Mouse (Mus musculus): ENCODE results near the gene Heatr5a. TPM values are rescaled to one million over a fixed set of nuclear protein-coding genes. Genes with fewer than 3 reads are reported as not detected.

The Heatr5a gene
- polyA plus RNA-seq, 1 experiment from 2014 or later = 12.7 TPM

DNA sequence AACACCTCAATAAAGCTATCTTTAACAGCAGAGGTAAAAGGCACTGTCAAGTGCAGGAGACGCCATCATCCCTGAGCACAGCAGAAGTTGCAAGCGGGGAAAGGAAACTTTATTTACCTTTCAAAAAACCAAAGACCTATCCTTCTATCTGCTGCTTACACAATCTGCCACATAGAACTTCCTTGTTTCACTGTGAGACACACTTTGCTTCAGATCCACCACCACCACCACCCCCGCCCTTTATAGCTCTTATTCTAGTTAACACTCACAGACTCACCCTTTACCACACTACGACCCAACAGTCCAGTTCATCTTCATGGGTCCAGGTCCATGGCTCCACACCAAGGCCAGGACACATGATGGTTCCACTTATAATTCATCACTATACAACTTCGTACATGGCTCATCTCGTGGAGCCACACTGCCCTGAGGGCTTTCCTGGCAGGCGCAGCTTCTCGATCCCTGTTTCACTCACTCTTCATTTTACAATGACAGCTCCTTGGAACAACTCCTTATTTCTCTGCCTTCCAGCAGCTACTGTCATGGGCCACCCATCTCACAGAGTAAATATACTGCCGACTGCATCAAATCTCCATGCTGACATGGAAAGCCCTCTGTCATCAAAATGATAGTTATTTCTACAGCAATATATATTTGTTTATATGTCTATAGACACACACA, 3.1 kb downstream of the Heatr5a start:
- Histone ChIP-seq H3K27ac (no peak overlapping the region), H3K27me3 (ENCODE audit: low read depth, poor library complexity, severe bottlenecking) (no peaks in the 10 kb centered on the region), H3K4me1 (peaks cover 10% of the 10 kb centered on the region), H3K36me3 (no peaks in the 10 kb centered on the region), H3K4me3 (no peak overlapping the region), H3K9me3 (replicated peaks) (no peaks in the 10 kb centered on the region)
- 88% methylated on average over 9 of the region's 9 CpGs for WGBS
- peak; percentile 15 for DNase-seq (ENCODE audit: low spot score)

- Histone ChIP-seq H3K36me3 (peaks cover 55% of the 10 kb centered on the region), H3K4me3 (no peak overlapping the region), H3K27ac (no peak overlapping the region), H3K27me3 (ENCODE audit: low read depth, poor library complexity, severe bottlenecking) (no peaks in the 10 kb centered on the region), H3K4me1 (no peaks in the 10 kb centered on the region), H3K9me3 (replicated peaks) (no peaks in the 10 kb centered on the region)
- DNase-seq (ENCODE audit: low spot score) = no peak
- WGBS = 94% methylated on average over 6 of the region's 6 CpGs
Measured at GRCm38 (mm10) chr12:51957626-51958025, 13.5 kb downstream of the Heatr5a start.

DNA sequence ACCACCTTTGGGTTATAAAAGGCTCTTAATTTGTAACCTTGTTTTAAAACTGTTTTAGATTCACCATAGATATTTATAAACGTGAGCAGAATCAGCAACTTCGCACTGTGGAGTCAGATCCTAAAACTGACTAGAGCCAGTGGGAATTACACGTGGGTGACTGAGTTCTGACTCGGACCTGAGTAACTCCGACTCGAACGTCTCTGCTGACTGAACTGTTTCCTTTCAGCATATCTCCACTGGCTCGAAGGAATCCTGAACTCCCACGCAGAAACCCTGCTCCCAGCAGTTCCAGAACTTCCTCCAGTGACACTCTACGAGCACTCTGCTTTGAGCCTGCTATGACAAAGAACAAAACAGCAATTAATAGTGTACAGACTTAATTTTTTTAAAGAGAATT, 18.8 kb downstream of the Heatr5a start:
- WGBS = 93% methylated on average over 10 of the region's 10 CpGs
- peak; percentile 3 for DNase-seq (ENCODE audit: low spot score)
- Histone ChIP-seq H3K27me3 (ENCODE audit: low read depth, poor library complexity, severe bottlenecking) (no peaks in the 10 kb centered on the region), H3K4me3 (no peak overlapping the region), H3K9me3 (replicated peaks) (no peaks in the 10 kb centered on the region), H3K27ac (no peak overlapping the region), H3K4me1 (no peaks in the 10 kb centered on the region), H3K36me3 (peaks cover 84% of the 10 kb centered on the region)

GRCm38 (mm10) chr12:51947498-51947945, 23.6 kb downstream of the Heatr5a start:
- DNase-seq (ENCODE audit: low spot score) = peak; percentile 28
- peaks cover 81% of the 10 kb centered on the region for H3K36me3 ChIP-seq
- no peaks in the 10 kb centered on the region for H3K4me1 ChIP-seq
- no peak overlapping the region for H3K27ac ChIP-seq
- no peaks in the 10 kb centered on the region for H3K9me3 ChIP-seq (replicated peaks)
- H3K4me3 ChIP-seq = no peak overlapping the region
- H3K27me3 ChIP-seq (ENCODE audit: low read depth, poor library complexity, severe bottlenecking) = no peaks in the 10 kb centered on the region
- 87% methylated on average over 10 of the region's 10 CpGs for WGBS

DNA sequence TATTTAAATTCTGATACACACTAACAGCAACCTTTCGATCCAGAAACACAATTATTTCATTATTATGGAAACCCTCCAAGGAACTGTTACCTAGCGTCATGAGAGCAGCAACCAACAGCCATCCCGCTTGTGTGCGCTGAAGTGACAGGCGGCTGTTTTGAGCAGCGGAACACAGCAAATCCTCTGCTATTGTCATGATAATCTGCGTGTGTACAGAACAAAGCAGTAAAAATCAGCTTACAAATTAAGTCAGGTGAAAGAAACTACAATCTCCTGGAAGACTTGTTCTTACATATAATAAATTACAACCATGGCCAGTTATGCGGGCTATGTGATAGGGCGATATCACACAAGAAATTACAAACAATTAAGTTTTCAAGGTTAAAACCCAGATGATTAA, 25.8 kb downstream of the Heatr5a start:
- H3K27me3 ChIP-seq (ENCODE audit: low read depth, poor library complexity, severe bottlenecking) = no peaks in the 10 kb centered on the region
- H3K27ac ChIP-seq = no peak overlapping the region
- DNase-seq (ENCODE audit: low spot score) = no peak
- H3K36me3 ChIP-seq = peaks cover 65% of the 10 kb centered on the region
- no peaks in the 10 kb centered on the region for H3K4me1 ChIP-seq
- 95% methylated on average over 9 of the region's 9 CpGs for WGBS
- no peaks in the 10 kb centered on the region for H3K9me3 ChIP-seq (replicated peaks)
- H3K4me3 ChIP-seq = no peak overlapping the region

- WGBS = 92% methylated on average over 4 of the region's 4 CpGs
Measured at GRCm38 (mm10) chr12:51939848-51940247, 31.3 kb downstream of the Heatr5a start.

GRCm38 (mm10) chr12:51937938-51938337, 33.2 kb downstream of the Heatr5a start:
- WGBS = 87% methylated on average over 6 of the region's 6 CpGs
- Histone ChIP-seq H3K27me3 (ENCODE audit: low read depth, poor library complexity, severe bottlenecking) (no peaks in the 10 kb centered on the region), H3K36me3 (peaks cover 48% of the 10 kb centered on the region)

More at GRCm38 (mm10) chr12:51939848-51940247, 31.3 kb downstream of the Heatr5a start:
- H3K27me3 ChIP-seq (ENCODE audit: low read depth, poor library complexity, severe bottlenecking) = no peaks in the 10 kb centered on the region
- no peaks in the 10 kb centered on the region for H3K9me3 ChIP-seq (replicated peaks)
- no peak overlapping the region for H3K4me3 ChIP-seq
- no peak for DNase-seq (ENCODE audit: low spot score)
- peaks cover 57% of the 10 kb centered on the region for H3K36me3 ChIP-seq
- H3K4me1 ChIP-seq = no peaks in the 10 kb centered on the region
- H3K27ac ChIP-seq = no peak overlapping the region

GRCm38 (mm10) chr12:51929630-51930029, 41.5 kb downstream of the Heatr5a start:
- 97% methylated on average over 2 of the region's 2 CpGs for WGBS
- H3K27me3 ChIP-seq (ENCODE audit: low read depth, poor library complexity, severe bottlenecking) = no peaks in the 10 kb centered on the region
- no peaks in the 10 kb centered on the region for H3K4me1 ChIP-seq
- no peaks in the 10 kb centered on the region for H3K9me3 ChIP-seq (replicated peaks)
- no peak overlapping the region for H3K27ac ChIP-seq
- no peak overlapping the region for H3K4me3 ChIP-seq
- DNase-seq (ENCODE audit: low spot score) = no peak
- peaks cover 28% of the 10 kb centered on the region for H3K36me3 ChIP-seq

More at GRCm38 (mm10) chr12:51937938-51938337, 33.2 kb downstream of the Heatr5a start:
- no peaks in the 10 kb centered on the region for H3K9me3 ChIP-seq (replicated peaks)
- no peak for DNase-seq (ENCODE audit: low spot score)
- no peak overlapping the region for H3K4me3 ChIP-seq
- no peak overlapping the region for H3K27ac ChIP-seq
- H3K4me1 ChIP-seq = no peaks in the 10 kb centered on the region

GRCm38 (mm10) chr12:51917191-51917590, 53.9 kb downstream of the Heatr5a start:
- WGBS = 91% methylated on average over 2 of the region's 2 CpGs
- no peak for DNase-seq (ENCODE audit: low spot score)
- peaks cover 66% of the 10 kb centered on the region for H3K36me3 ChIP-seq

GRCm38 (mm10) chr12:51914903-51915670, 56.0 kb downstream of the Heatr5a start:
- Histone ChIP-seq H3K4me1 (no peaks in the 10 kb centered on the region), H3K27ac (no peak overlapping the region), H3K9me3 (replicated peaks) (no peaks in the 10 kb centered on the region), H3K27me3 (ENCODE audit: low read depth, poor library complexity, severe bottlenecking) (no peaks in the 10 kb centered on the region), H3K36me3 (peaks cover 48% of the 10 kb centered on the region), H3K4me3 (no peak overlapping the region)
- 96% methylated on average over 12 of the region's 12 CpGs for WGBS
- DNase-seq (ENCODE audit: low spot score) = no peak

More at GRCm38 (mm10) chr12:51917191-51917590, 53.9 kb downstream of the Heatr5a start:
- no peaks in the 10 kb centered on the region for H3K9me3 ChIP-seq (replicated peaks)
- H3K27ac ChIP-seq = no peak overlapping the region
- no peak overlapping the region for H3K4me3 ChIP-seq
- no peaks in the 10 kb centered on the region for H3K4me1 ChIP-seq
- no peaks in the 10 kb centered on the region for H3K27me3 ChIP-seq (ENCODE audit: low read depth, poor library complexity, severe bottlenecking)

- Histone ChIP-seq H3K27ac (no peak overlapping the region), H3K9me3 (replicated peaks) (no peaks in the 10 kb centered on the region), H3K4me3 (no peak overlapping the region), H3K27me3 (ENCODE audit: low read depth, poor library complexity, severe bottlenecking) (no peaks in the 10 kb centered on the region), H3K36me3 (peaks cover 37% of the 10 kb centered on the region), H3K4me1 (no peaks in the 10 kb centered on the region)
- WGBS = 94% methylated on average over 5 of the region's 5 CpGs
- DNase-seq (ENCODE audit: low spot score) = peak; percentile 23
Measured at GRCm38 (mm10) chr12:51909202-51909601, 61.9 kb downstream of the Heatr5a start.

GRCm38 (mm10) chr12:51907543-51907942, 63.6 kb downstream of the Heatr5a start:
- no peak overlapping the region for H3K27ac ChIP-seq
- no peaks in the 10 kb centered on the region for H3K9me3 ChIP-seq (replicated peaks)
- H3K36me3 ChIP-seq = peaks cover 30% of the 10 kb centered on the region
- whole genome bisulfite sequencing = 87% methylated on average over 3 of the region's 3 CpGs
- H3K4me3 ChIP-seq = no peak overlapping the region
- DNase-seq (ENCODE audit: low spot score) = no peak
- no peaks in the 10 kb centered on the region for H3K27me3 ChIP-seq (ENCODE audit: low read depth, poor library complexity, severe bottlenecking)
- no peaks in the 10 kb centered on the region for H3K4me1 ChIP-seq

DNA sequence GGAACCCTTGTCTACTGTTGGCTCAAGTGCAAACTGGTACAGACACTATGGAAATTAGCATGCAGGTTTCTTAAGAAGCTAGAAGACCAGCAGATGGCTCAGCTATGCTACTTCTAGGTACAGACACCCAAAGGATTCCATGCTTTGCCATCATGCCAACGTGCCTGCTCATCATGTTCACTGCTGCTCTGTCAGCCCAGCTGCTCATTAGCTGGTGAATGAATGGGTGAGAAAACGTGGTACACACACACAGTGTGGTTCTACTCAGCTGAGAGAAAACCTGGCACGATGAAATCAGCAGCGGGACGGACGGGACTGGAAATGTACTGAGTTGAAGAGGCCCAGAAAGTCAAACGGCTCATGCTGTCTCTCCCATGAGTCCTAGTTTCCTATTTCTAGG, 70.6 kb downstream of the Heatr5a start:
- Histone ChIP-seq H3K36me3 (peaks cover 46% of the 10 kb centered on the region), H3K4me3 (no peak overlapping the region), H3K9me3 (replicated peaks) (no peaks in the 10 kb centered on the region), H3K27ac (no peak overlapping the region), H3K4me1 (no peaks in the 10 kb centered on the region), H3K27me3 (ENCODE audit: low read depth, poor library complexity, severe bottlenecking) (no peaks in the 10 kb centered on the region)
- 93% methylated on average over 7 of the region's 7 CpGs for WGBS
- DNase-seq (ENCODE audit: low spot score) = no peak
